Mouse (Mus musculus) heart, adult 2 months (tissue): ENCODE measurements around the gene Prkcg.

Experiments used
- EP300 ChIP-seq: fragments of 200-500 bp; IDR thresholded peaks from 2 replicates; pipeline ENCODE4 v1.6.1; 2011; ENCODE audit warnings: low read depth, low read length, control low read depth; ENCODE audit not compliant: insufficient read depth
- POLR2A ChIP-seq: fragments of 200-500 bp; IDR thresholded peaks from 2 replicates; pipeline ENCODE4 v1.6.1; 2011; ENCODE audit warnings: mild to moderate bottlenecking, low read depth, low read length, control low read depth; ENCODE audit not compliant: insufficient read depth

DNA sequence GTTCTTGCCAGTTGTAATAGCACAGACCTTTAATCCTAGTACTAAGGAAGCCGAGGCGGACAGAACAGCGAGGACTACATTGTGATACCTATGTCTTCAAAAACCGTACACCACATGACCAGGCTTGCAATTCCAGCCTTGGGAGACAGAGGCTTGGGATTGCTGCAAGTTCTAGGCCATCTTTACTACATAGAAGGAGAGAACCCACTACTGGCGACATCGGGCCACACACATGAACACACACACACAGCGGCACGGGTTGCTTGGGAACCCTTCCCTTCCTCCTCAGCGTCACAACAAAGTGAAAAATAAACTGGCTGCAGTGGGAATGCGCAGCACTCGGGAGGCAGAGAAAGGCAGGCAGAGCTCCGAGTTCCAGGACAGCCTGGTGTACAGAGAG is 79.3 kb downstream of the Prkcg start:
- no peak for TF ChIP-seq POLR2A
- TF ChIP-seq EP300: no peak
